In genomic region chr2:164128576-164129411, GRCm38 (mm10) we compare ENCODE assay signal across 20 mouse cellular contexts. TPM values are rescaled to one million over a fixed set of nuclear protein-coding genes. Genes with fewer than 3 reads are reported as not detected.
"Had no signal": no experiment of that assay in that cellular context is flagged by ENCODE, and none has a peak within 500 bp of the region (broad histone marks: within the 10 kb centered on the region; RNA-seq: fewer than 3 reads in every experiment).

No protein-coding gene starts in this region.

- DNase-seq: kidney, adult 18-20 months; kidney, postnatal 25 days; layer of hippocampus, adult 9-11 months; layer of hippocampus, postnatal 36 days; lung, adult 18-20 months; lung, postnatal 4 days; thymus, postnatal 36 days had no signal

- H3K27ac ChIP-seq: intestine, embryonic 15.5 days; limb, embryonic 12.5 days; liver, embryonic 14.5 days; midbrain, embryonic 10.5 days; neural tube, embryonic 13.5 days had no signal

- H3K4me3 ChIP-seq: intestine, embryonic 15.5 days; limb, embryonic 12.5 days; midbrain, embryonic 10.5 days; neural tube, embryonic 13.5 days had no signal

- H3K9ac ChIP-seq: intestine, embryonic 15.5 days; limb, embryonic 12.5 days; liver, embryonic 14.5 days; neural tube, embryonic 13.5 days had no signal

- H3K27me3 ChIP-seq: intestine, embryonic 15.5 days; limb, embryonic 12.5 days; neural tube, embryonic 13.5 days had no signal

- H3K9me3 ChIP-seq: intestine, embryonic 15.5 days; limb, embryonic 12.5 days; midbrain, embryonic 10.5 days; neural tube, embryonic 13.5 days had no signal

- H3K4me2 ChIP-seq: intestine, embryonic 15.5 days; limb, embryonic 12.5 days; neural tube, embryonic 13.5 days had no signal

- ATAC-seq: intestine, embryonic 15.5 days; lung, postnatal 0 days; midbrain, embryonic 16.5 days had no signal

- H3K4me1 ChIP-seq: intestine, embryonic 15.5 days; neural tube, embryonic 13.5 days had no signal

RNA-seq across cellular contexts. Expression of gene Kcns1, which starts 42.1 kb away (rescaled TPM):
- total RNA-seq: liver, adult 2 months; megakaryocyte, adult 5-6 weeks had no signal
- polyA plus RNA-seq: kidney, embryonic 14.5 days; liver, adult 2 months; lung, postnatal 0 days; midbrain, embryonic 10.5 days; thymus, postnatal 0 days had no signal

RNA-seq across cellular contexts. Expression of gene Wfdc5, which starts 53.7 kb away (rescaled TPM):
- total RNA-seq: layer of hippocampus, postnatal 36 days; left cerebral cortex, adult 8-10 months; left cerebral cortex, postnatal 25 days; liver, adult 2 months; megakaryocyte, adult 5-6 weeks had no signal
- polyA plus RNA-seq: intestine, embryonic 15.5 days; kidney, embryonic 14.5 days; limb, embryonic 12.5 days; liver, adult 2 months; liver, embryonic 14.5 days; midbrain, embryonic 10.5 days; midbrain, embryonic 16.5 days; neural tube, embryonic 13.5 days; thymus, postnatal 0 days had no signal
